Mouse (Mus musculus) hindbrain, embryonic 11.5 days (tissue): ENCODE data around the gene Naa50. TPM values are rescaled to one million over a fixed set of nuclear protein-coding genes. Genes with fewer than 3 reads are reported as not detected.

ENCODE experiments used
- ATAC-seq: fragments of 200-750 bp; cut with Nextera tagmentation; 2 replicates; pipeline ENCODE4 v1.8.0; 2017; ENCODE audit warnings: mild to moderate bottlenecking, moderate TSS enrichment, moderate library complexity; ENCODE audit not compliant: low FRiP score
- DNase-seq: peaks from one replicate; pipeline ENCODE4 v3.0.0-alpha.2; 2015; ENCODE audit warnings: low spot score
- H3K27ac ChIP-seq: fragments of 300-500 bp; sonication (generic); 2 replicates; pipeline ENCODE4 v1.5.1; 2014; ENCODE audit warnings: mild to moderate bottlenecking, low read depth, low read length
- H3K27me3 ChIP-seq: fragments of 300-500 bp; sonication (generic); 2 replicates; pipeline ENCODE4 v1.6.1; 2014; ENCODE audit warnings: mild to moderate bottlenecking, low read length, moderate library complexity, mixed read lengths; ENCODE audit not compliant: control insufficient read depth, insufficient read depth
- H3K36me3 ChIP-seq: fragments of 300-500 bp; sonication (generic); 2 replicates; pipeline ENCODE4 v1.6.1; 2014; ENCODE audit warnings: mild to moderate bottlenecking, low read length, moderate library complexity, mixed read lengths; ENCODE audit not compliant: control insufficient read depth, insufficient read depth
- H3K4me1 ChIP-seq: fragments of 300-500 bp; sonication (generic); replicated peaks from 2 replicates; pipeline ENCODE4 v1.6.1; 2014; ENCODE audit warnings: low read length, mixed read lengths; ENCODE audit not compliant: control insufficient read depth, insufficient read depth
- H3K4me2 ChIP-seq: fragments of 300-500 bp; sonication (generic); replicated peaks from 2 replicates; pipeline ENCODE4 v1.6.1; 2014; ENCODE audit warnings: mild to moderate bottlenecking, low read depth, low read length
- H3K4me3 ChIP-seq: fragments of 300-500 bp; sonication (generic); 2 replicates; pipeline ENCODE4 v1.5.1; 2014; ENCODE audit warnings: low read depth, low read length
- H3K9ac ChIP-seq: fragments of 300-500 bp; sonication (generic); 2 replicates; pipeline ENCODE4 v1.6.1; 2014; ENCODE audit warnings: low read depth, low read length
- H3K9me3 ChIP-seq: fragments of 300-500 bp; sonication (generic); 2 replicates; pipeline ENCODE4 v1.6.1; 2016; ENCODE audit warnings: low read length; ENCODE audit not compliant: control insufficient read depth
- WGBS: fragments of 180-500 bp; shearing (Covaris S2); extraction: QIAGEN DNeasy Blood & Tissue Kit; methylation state at CpG from one replicate; pipeline ENCODE4 v1.1.7; 2014; 5-methylcytosine and 5-hydroxymethylcytosine counted together
- polyA plus RNA-seq: library from polyadenylated mRNA; unstranded; fragments of >200 nt; fragmentation: Nextera tagmentation; extraction: Ambion mirVana; gene quantifications from 2 replicates; pipeline ENCODE4 v1.2.1, GENCODE M21; 2014

Gene Naa50
- polyA plus RNA-seq, 1 experiment from 2014 or later: 76.0 TPM

- no peak for DNase-seq
- Histone ChIP-seq H3K9me3 (no peaks in the 10 kb centered on the region), H3K4me2 (no peak overlapping the region), H3K9ac (no peak overlapping the region), H3K4me1 (no peaks in the 10 kb centered on the region), H3K36me3 (no peaks in the 10 kb centered on the region), H3K4me3 (no peak overlapping the region), H3K27me3 (no peaks in the 10 kb centered on the region), H3K27ac (no peak overlapping the region)
- no peak for ATAC-seq
- WGBS: 71% methylated on average over 1 of the region's 1 CpGs
Observed at GRCm38 (mm10) chr16:44178555-44178954, 38.9 kb downstream of the Naa50 start.

- ATAC-seq: no peak
Observed at GRCm38 (mm10) chr16:44182597-44182996, 43.0 kb downstream of the Naa50 start.

GRCm38 (mm10) chr16:44184769-44185168 lies 45.1 kb downstream of the Naa50 start:
- ATAC-seq: no peak
- no peak overlapping the region for H3K4me3 ChIP-seq
- no peaks in the 10 kb centered on the region for H3K27me3 ChIP-seq
- no peaks in the 10 kb centered on the region for H3K4me1 ChIP-seq
- H3K36me3 ChIP-seq: 0 out of 2 replicates have a peak, but pooled peaks cover 3% of the 10 kb centered on the region
- WGBS: 80% methylated on average over 3 of the region's 3 CpGs
- no peak overlapping the region for H3K9ac ChIP-seq
- H3K9me3 ChIP-seq: no peaks in the 10 kb centered on the region
- no peak for DNase-seq
- H3K27ac ChIP-seq: no peak overlapping the region
- no peak overlapping the region for H3K4me2 ChIP-seq

More at GRCm38 (mm10) chr16:44182597-44182996, 43.0 kb downstream of the Naa50 start:
- H3K27ac ChIP-seq: no peak overlapping the region
- 93% methylated on average over 1 of the region's 1 CpGs for WGBS
- H3K4me1 ChIP-seq: no peaks in the 10 kb centered on the region
- no peak overlapping the region for H3K9ac ChIP-seq
- H3K9me3 ChIP-seq: no peaks in the 10 kb centered on the region
- no peaks in the 10 kb centered on the region for H3K27me3 ChIP-seq
- DNase-seq: no peak
- no peaks in the 10 kb centered on the region for H3K36me3 ChIP-seq
- no peak overlapping the region for H3K4me3 ChIP-seq
- no peak overlapping the region for H3K4me2 ChIP-seq

- DNase-seq (no peak), ATAC-seq (no peak)
- no peak overlapping the region for H3K4me3 ChIP-seq
- 97% methylated on average over 4 of the region's 4 CpGs for WGBS
- H3K27ac ChIP-seq: no peak overlapping the region
- H3K4me1 ChIP-seq: no peaks in the 10 kb centered on the region
- H3K36me3 ChIP-seq: 0 out of 2 replicates have a peak, but pooled peaks cover 3% of the 10 kb centered on the region
- H3K4me2 ChIP-seq: no peak overlapping the region
- no peaks in the 10 kb centered on the region for H3K27me3 ChIP-seq
- H3K9ac ChIP-seq: no peak overlapping the region
- H3K9me3 ChIP-seq: no peaks in the 10 kb centered on the region
Observed at GRCm38 (mm10) chr16:44187172-44187571, 47.5 kb downstream of the Naa50 start.

- H3K9me3 ChIP-seq: no peaks in the 10 kb centered on the region
- DNase-seq (no peak), ATAC-seq (no peak)
- no peak overlapping the region for H3K27ac ChIP-seq
- no peak overlapping the region for H3K4me3 ChIP-seq
- H3K4me1 ChIP-seq: no peaks in the 10 kb centered on the region
- no peaks in the 10 kb centered on the region for H3K27me3 ChIP-seq
- 0 out of 2 replicates have a peak, but pooled peaks cover 3% of the 10 kb centered on the region for H3K36me3 ChIP-seq
- WGBS: 89% methylated on average over 3 of the region's 3 CpGs
- no peak overlapping the region for H3K9ac ChIP-seq
- H3K4me2 ChIP-seq: no peak overlapping the region
Observed at GRCm38 (mm10) chr16:44188766-44189165, 49.1 kb downstream of the Naa50 start.

GRCm38 (mm10) chr16:44190032-44190431 lies 50.4 kb downstream of the Naa50 start:
- Histone ChIP-seq H3K4me1 (no peaks in the 10 kb centered on the region), H3K27me3 (no peaks in the 10 kb centered on the region), H3K4me3 (no peak overlapping the region), H3K27ac (no peak overlapping the region), H3K36me3 (0 out of 2 replicates have a peak, but pooled peaks cover 3% of the 10 kb centered on the region), H3K9ac (no peak overlapping the region), H3K4me2 (no peak overlapping the region), H3K9me3 (no peaks in the 10 kb centered on the region)
- WGBS: 94% methylated on average over 6 of the region's 6 CpGs
- ATAC-seq (no peak), DNase-seq (no peak)

GRCm38 (mm10) chr16:44190968-44191367 lies 51.3 kb downstream of the Naa50 start:
- Histone ChIP-seq H3K27me3 (no peaks in the 10 kb centered on the region), H3K4me2 (no peak overlapping the region), H3K36me3 (0 out of 2 replicates have a peak, but pooled peaks cover 3% of the 10 kb centered on the region), H3K4me3 (no peak overlapping the region), H3K4me1 (no peaks in the 10 kb centered on the region), H3K27ac (no peak overlapping the region), H3K9me3 (no peaks in the 10 kb centered on the region), H3K9ac (no peak overlapping the region)
- no peak for ATAC-seq
- DNase-seq: no peak
- WGBS: 96% methylated on average over 2 of the region's 2 CpGs

- WGBS: 90% methylated on average over 14 of the region's 14 CpGs
- H3K9ac ChIP-seq: no peak overlapping the region
- no peaks in the 10 kb centered on the region for H3K36me3 ChIP-seq
- DNase-seq (no peak), ATAC-seq (no peak)
- H3K4me1 ChIP-seq: no peaks in the 10 kb centered on the region
- no peak overlapping the region for H3K4me2 ChIP-seq
- H3K4me3 ChIP-seq: no peak overlapping the region
- H3K9me3 ChIP-seq: no peaks in the 10 kb centered on the region
- H3K27ac ChIP-seq: no peak overlapping the region
- no peaks in the 10 kb centered on the region for H3K27me3 ChIP-seq
Observed at GRCm38 (mm10) chr16:44199066-44199703, 59.6 kb downstream of the Naa50 start.

GRCm38 (mm10) chr16:44200146-44200545 lies 60.5 kb downstream of the Naa50 start:
- H3K36me3 ChIP-seq: no peaks in the 10 kb centered on the region
- no peak overlapping the region for H3K4me2 ChIP-seq
- H3K27ac ChIP-seq: no peak overlapping the region
- no peak for ATAC-seq
- H3K4me3 ChIP-seq: no peak overlapping the region
- H3K9ac ChIP-seq: no peak overlapping the region
- no peaks in the 10 kb centered on the region for H3K27me3 ChIP-seq
- no peak for DNase-seq
- WGBS: 90% methylated on average over 4 of the region's 4 CpGs
- H3K4me1 ChIP-seq: no peaks in the 10 kb centered on the region
- H3K9me3 ChIP-seq: no peaks in the 10 kb centered on the region
